Mouse (Mus musculus) erythroblast, embryonic 14.5 days (primary cell): ENCODE data around the gene Rad9a.

Experiments
- GATA1 ChIP-seq: IDR thresholded peaks from 2 replicates; pipeline ENCODE4 v1.6.1; 2012; ENCODE audit warnings: low read length, inconsistent platforms, mixed read lengths
- TAL1 ChIP-seq: IDR thresholded peaks from 3 replicates; pipeline ENCODE4 v1.6.1; 2012; ENCODE audit warnings: low read length, inconsistent platforms, mixed read lengths

GRCm38 (mm10) chr19:4230415-4230814 is 29.0 kb upstream of the Rad9a start:
- no peak for TF ChIP-seq TAL1
- no peak for TF ChIP-seq GATA1
